Mouse (Mus musculus): ENCODE results near the gene Cerk.

- no peak for TF ChIP-seq POLR2A (IDR thresholded peaks at IDR 0.05; ENCODE audit: control insufficient read depth, low read depth, low read length)
- no peak for TF ChIP-seq CTCF (IDR thresholded peaks at IDR 0.05; ENCODE audit: control insufficient read depth, insufficient read depth, insufficient replicate concordance, low read depth, low read length)
Observed at GRCm38 (mm10) chr15:86168505-86168867, 17.5 kb downstream of the Cerk start.
